Mouse (Mus musculus) spleen, adult 18-20 months (tissue): ENCODE results near the gene Cct7.
A peak's percentile ranks its signal among the peaks of the same experiment; 100 is the strongest.

Experiments
- DNase-seq, 2 experiments: peaks; one replicate each; pipeline ENCODE4 v3.0.0; 2022; ENCODE audit warnings: mixed read lengths in 2 of 2

Gene Cct7

GRCm38 (mm10) chr6:85452816-85453215, 1.5 kb downstream of the Cct7 start:
- DNase-seq: no peak

DNA sequence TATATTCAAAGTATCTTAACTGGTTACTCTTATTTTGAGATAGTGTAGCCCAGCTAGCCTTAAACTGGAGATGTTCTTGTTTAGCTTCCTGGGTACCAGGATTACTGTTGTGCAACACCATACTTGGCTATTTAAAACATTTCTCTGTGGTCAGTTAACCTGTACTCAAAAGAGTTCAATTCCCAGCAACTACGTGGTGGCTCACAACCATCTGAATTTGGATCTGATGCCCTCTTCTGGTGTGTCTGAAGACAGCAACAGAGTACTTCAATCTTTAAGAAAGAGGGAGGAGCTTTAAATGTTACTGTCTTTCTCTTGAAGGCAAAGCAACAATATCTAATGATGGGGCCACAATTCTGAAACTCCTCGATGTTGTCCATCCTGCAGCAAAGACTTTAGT, 8.3 kb downstream of the Cct7 start:
- no peak for DNase-seq

- no peak for DNase-seq
Measured at GRCm38 (mm10) chr6:85465381-85465780, 14.1 kb downstream of the Cct7 start.

DNA sequence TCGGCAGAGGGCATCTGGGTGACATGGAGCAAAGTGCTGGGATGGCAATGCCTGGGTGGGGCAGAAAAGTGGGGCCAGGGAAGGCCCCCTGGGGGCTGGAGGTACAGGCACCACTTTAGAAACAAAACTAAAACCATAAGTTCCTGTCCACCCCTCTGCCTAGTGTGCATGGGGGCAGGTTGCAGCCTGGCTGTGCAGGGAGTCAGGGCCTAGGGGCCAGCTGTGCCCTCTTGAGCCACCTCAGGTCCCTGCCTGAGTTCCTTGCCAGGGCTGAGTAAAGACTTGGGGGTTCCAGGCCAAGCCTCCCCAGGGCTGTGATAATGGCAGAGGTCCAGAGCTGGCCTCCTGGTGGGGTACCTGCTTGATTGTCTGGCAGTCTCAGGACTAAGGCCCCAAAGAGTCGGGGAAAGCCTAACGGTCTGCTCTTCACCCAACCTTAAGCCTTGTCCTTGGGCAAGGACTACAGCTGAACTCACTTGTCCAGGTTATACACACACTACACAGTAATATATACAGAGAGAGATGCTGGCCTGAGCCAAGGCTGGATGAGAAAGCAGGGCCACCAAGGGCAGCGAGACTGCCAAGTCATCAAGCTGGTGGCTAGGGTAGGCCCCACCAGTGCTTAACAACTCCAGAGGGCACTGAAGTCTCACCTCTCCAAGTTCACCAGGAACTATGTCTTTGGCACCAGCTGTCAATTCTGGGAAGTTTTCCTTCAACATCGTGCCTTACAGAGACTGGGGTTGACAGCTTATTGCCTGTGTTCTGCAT, 18.5 kb downstream of the Cct7 start:
- no peak for DNase-seq

DNA sequence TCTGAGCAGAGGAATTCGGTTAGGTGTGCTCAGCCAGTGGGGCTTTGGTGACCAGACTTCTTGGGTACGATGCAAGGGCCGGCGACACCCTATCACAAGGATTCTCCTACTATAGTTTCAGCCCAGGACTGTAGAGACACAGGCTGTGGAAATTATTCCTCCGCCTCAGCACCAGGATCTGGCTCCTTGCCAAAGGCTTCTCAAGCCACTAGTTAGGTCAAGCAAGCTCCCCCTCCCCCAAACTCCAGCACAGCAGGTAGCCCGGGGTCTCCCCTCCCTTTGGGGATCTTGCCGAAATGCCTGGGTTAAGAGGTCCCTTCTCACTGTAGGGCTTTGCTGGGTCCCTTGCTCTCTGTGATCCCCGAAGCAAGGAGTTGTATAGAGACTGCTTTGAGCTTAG, 20.6 kb downstream of the Cct7 start:
- DNase-seq: no peak

GRCm38 (mm10) chr6:85472542-85472941, 21.2 kb downstream of the Cct7 start:
- DNase-seq: no peak

GRCm38 (mm10) chr6:85475581-85475980, 24.3 kb downstream of the Cct7 start:
- no peak for DNase-seq

- DNase-seq: peak in 1 of 2 experiments; percentile 38
Measured at GRCm38 (mm10) chr6:85477366-85477917, 26.1 kb downstream of the Cct7 start.

GRCm38 (mm10) chr6:85478416-85478815, 27.1 kb downstream of the Cct7 start:
- no peak for DNase-seq

GRCm38 (mm10) chr6:85479979-85480378, 28.7 kb downstream of the Cct7 start:
- no peak for DNase-seq

DNA sequence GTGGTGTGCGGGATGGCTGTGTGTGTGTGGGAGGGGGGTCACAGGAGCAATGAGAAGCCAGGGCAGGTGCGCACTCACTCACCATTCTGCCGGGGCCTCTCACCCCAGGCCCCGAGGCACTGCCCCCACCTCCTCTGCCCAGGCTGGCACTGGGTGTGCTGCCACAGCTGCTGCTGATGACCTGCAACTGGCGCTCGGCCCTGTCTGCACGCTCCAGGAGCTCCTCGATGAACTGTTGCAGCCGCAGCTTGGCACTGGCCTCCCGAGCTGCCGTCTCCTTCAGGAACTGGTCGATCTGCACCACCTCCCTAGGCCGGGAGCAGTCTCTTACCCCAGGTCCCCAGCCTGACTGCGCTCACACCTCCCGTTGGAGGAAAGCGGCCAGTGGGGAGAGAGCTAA, 29.4 kb downstream of the Cct7 start:
- DNase-seq: no peak

GRCm38 (mm10) chr6:85483843-85484721, 32.8 kb downstream of the Cct7 start:
- no peak for DNase-seq

GRCm38 (mm10) chr6:85485738-85486137, 34.4 kb downstream of the Cct7 start:
- no peak for DNase-seq

GRCm38 (mm10) chr6:85488510-85488909, 37.2 kb downstream of the Cct7 start:
- no peak for DNase-seq

DNA sequence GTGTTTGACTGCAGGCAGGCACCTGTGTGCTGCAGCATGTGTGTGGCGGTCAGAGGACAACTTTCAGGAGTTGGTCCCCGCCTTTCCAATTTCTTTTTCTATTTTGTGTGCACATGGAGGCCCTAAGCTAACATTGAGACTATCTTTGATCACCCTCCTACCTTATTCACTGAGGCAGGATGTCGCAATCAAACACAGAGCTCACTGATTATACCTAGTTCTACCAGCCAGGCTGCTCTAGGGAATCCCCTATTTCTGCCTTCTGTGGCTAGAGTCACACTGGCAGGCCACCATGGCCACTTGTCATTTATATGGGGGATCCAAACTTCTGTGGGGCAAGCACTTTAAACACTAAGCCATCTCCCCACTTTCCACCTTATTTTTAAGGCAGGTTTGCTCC, 38.4 kb downstream of the Cct7 start:
- no peak for DNase-seq

DNA sequence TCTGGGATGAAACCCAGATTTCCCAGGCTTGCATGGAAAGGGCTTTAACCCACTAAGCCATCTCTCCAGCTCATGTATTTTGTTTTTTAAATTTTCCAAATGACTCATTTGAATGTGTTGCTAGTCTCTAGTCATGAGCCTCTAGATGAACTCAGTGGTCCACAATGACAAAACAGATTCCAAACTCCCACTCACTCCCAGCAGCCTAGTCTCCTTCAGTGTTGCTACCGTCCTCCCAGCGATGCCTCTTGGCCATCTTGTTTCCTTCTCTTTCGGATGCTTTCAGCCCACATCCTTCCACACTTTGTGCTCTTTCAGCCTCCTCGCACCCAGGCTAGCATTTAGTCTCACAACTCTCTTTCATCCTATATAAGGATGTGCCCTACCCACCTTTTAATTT, 38.9 kb downstream of the Cct7 start:
- DNase-seq: no peak

- no peak for DNase-seq
Measured at GRCm38 (mm10) chr6:85491606-85492005, 40.3 kb downstream of the Cct7 start.

DNA sequence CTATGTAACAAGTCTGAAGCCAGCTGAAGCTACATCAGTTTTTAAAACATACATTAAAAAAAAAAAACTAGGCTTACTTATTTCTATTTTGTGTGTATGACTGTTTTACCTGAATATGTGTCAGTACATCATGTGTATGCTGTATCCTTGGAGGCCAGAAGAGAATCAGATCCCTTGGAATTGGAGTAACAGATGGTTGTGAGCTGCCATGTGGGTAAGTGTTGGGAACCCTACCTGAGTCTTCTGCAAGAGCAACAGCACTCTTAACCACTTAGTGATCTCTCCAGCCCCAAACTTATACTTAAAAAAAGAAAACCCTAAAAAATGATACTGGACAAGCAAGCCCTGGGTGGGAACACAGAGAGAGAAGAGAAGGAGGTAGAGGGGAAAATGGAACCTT, 45.7 kb downstream of the Cct7 start:
- DNase-seq: no peak

GRCm38 (mm10) chr6:85498147-85498546, 46.8 kb downstream of the Cct7 start:
- DNase-seq: no peak

- no peak for DNase-seq
Measured at GRCm38 (mm10) chr6:85500416-85500815, 49.1 kb downstream of the Cct7 start.

- no peak for DNase-seq
Measured at GRCm38 (mm10) chr6:85501571-85502102, 50.3 kb downstream of the Cct7 start.

DNA sequence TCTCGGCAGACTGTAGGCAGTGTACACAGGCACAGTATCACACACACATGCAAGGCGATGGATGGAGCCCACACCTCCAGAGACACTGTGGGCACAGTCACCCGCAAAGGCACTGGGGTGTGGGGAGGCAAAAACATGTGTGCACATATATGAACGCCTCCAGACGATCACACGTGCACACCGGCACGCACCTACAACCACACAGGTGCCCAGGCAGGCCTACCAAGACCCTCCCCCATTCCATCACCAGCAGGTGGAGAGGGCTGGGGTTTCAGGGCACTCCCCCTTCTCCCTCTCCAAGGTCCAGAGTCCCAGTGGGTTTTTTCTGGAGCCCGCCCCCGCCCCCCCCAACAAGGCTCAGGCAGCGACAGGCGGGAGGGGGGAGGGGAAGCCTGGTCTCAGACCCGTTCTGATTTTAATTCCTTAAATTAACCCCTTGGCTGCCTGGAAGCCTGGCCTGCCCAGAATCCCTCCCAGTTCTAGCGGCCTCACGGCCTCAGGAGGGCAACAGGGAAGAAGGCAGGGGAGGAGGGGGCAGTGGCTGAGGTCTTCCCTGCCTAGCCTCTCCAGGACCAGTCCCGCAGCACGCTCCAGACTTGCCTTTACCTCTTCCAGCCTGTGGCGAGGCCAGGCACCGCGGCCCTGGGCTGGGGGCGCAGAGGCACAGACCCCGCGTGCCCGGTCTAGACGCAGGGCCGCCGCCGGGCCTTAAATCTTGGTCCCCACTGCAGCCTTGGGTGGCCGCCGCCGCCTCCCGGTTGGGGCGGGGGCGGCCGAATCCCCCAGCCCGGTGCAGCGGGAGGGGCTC, 51.0 kb downstream of the Cct7 start:
- no peak for DNase-seq

DNA sequence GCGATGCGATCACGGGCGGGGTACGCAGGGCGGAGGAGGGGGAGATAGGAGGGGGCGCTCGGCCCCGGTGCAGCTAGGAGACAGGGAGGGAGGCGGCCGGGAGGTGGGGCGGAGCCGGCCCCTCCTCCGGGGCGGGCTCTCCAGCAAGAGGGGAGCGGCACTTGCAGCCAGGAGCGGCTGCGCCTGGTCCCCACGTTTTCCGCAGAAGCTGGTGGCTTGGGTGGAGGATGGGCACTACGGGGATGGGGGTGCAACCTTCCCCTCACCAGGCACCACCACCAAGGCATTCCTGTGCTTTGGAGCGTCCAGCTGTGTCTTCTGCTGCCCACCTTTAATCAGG, 51.6 kb downstream of the Cct7 start, which contains the start of gene Fbxo41:
Gene Fbxo41 (minus strand): TSS at position 84 of the 340 bp plus-strand sequence.
- no peak for DNase-seq
